Mouse (Mus musculus) liver, postnatal 0 days (tissue): ENCODE results near the gene Dpyd. TPM values are rescaled to one million over a fixed set of nuclear protein-coding genes. Genes with fewer than 3 reads are reported as not detected.

Source experiments
- ATAC-seq: fragments of 200-750 bp; cut with Nextera tagmentation; 2 replicates; pipeline ENCODE4 v1.8.0; 2017; ENCODE audit warnings: mild to moderate bottlenecking, moderate library complexity
- DNase-seq: peaks from one replicate; pipeline ENCODE4 v3.0.0-alpha.2; 2016
- H3K27ac ChIP-seq: fragments of 300-500 bp; sonication (generic); 2 replicates; pipeline ENCODE4 v1.5.1; 2014; ENCODE audit warnings: antibody characterized with exemption, moderate library complexity, mild to moderate bottlenecking, low read depth
- H3K27me3 ChIP-seq: fragments of 300-500 bp; sonication (generic); 2 replicates; pipeline ENCODE4 v1.6.1; 2014; ENCODE audit warnings: low read length, control low read depth, mixed read lengths; ENCODE audit not compliant: insufficient read depth
- H3K36me3 ChIP-seq: fragments of 300-500 bp; sonication (generic); replicated peaks from 2 replicates; pipeline ENCODE4 v1.6.1; 2014; ENCODE audit warnings: mild to moderate bottlenecking, control low read depth, low read length, moderate library complexity, mixed read lengths; ENCODE audit not compliant: insufficient read depth
- H3K4me1 ChIP-seq: fragments of 300-500 bp; sonication (generic); 2 replicates; pipeline ENCODE4 v1.6.1; 2014; ENCODE audit warnings: antibody characterized with exemption, mild to moderate bottlenecking, control low read depth; ENCODE audit not compliant: insufficient read depth
- H3K4me2 ChIP-seq: fragments of 300-500 bp; sonication (generic); 2 replicates; pipeline ENCODE4 v1.6.1; 2014; ENCODE audit warnings: low read depth, mild to moderate bottlenecking, low read length, moderate library complexity, mixed read lengths
- H3K4me3 ChIP-seq: fragments of 300-500 bp; sonication (generic); 2 replicates; pipeline ENCODE4 v1.5.1; 2014; ENCODE audit warnings: low read depth, low read length
- H3K9ac ChIP-seq: fragments of 300-500 bp; sonication (generic); replicated peaks from 2 replicates; pipeline ENCODE4 v1.6.1; 2014; ENCODE audit warnings: mild to moderate bottlenecking, moderate library complexity
- H3K9me3 ChIP-seq: fragments of 300-500 bp; sonication (generic); 2 replicates; pipeline ENCODE4 v1.6.1; 2016; ENCODE audit warnings: mild to moderate bottlenecking, control low read depth, low read length, mixed read lengths
- CTCF ChIP-seq: sonication (generic); IDR thresholded peaks from 2 replicates; pipeline ENCODE4 v1.5.1; 2016; ENCODE audit warnings: antibody characterized with exemption, low read depth
- EP300 ChIP-seq: IDR thresholded peaks from 2 replicates; pipeline ENCODE4 v1.6.1; 2016; ENCODE audit warnings: antibody characterized with exemption, low read depth, mild to moderate bottlenecking
- WGBS: fragments of 180-500 bp; shearing (Covaris S2); extraction: QIAGEN DNeasy Blood & Tissue Kit; methylation state at CpG from one replicate; pipeline ENCODE4 v1.1.7; 2014; ENCODE audit not compliant: insufficient replicate concordance; 5-methylcytosine and 5-hydroxymethylcytosine counted together
- polyA plus RNA-seq: library from polyadenylated mRNA; unstranded; fragments of >200 nt; fragmentation: Nextera tagmentation; extraction: Ambion mirVana; gene quantifications from 2 replicates; pipeline ENCODE4 v1.2.1, GENCODE M21; 2015

The Dpyd gene
- polyA plus RNA-seq, 1 experiment from 2014 or later, result 38.5 TPM

- WGBS, result 69% methylated on average over 5 of the region's 5 CpGs
- no peaks in the 10 kb centered on the region for H3K9me3 ChIP-seq
- DNase-seq (no peak), ATAC-seq (no peak)
- no peak overlapping the region for H3K4me2 ChIP-seq
- no peaks in the 10 kb centered on the region for H3K4me1 ChIP-seq
- no peak overlapping the region for H3K9ac ChIP-seq
- H3K4me3 ChIP-seq, result no peak overlapping the region
- no peak overlapping the region for H3K27ac ChIP-seq
- H3K27me3 ChIP-seq, result no peaks in the 10 kb centered on the region
- TF ChIP-seq CTCF, result no peak
- no peaks in the 10 kb centered on the region for H3K36me3 ChIP-seq
Measured at GRCm38 (mm10) chr3:118663987-118664692, 102.2 kb downstream of the Dpyd start.

- Histone ChIP-seq H3K4me1 (no peaks in the 10 kb centered on the region), H3K27me3 (no peaks in the 10 kb centered on the region), H3K36me3 (no peaks in the 10 kb centered on the region), H3K27ac (no peak overlapping the region), H3K9ac (no peak overlapping the region), H3K4me2 (no peak overlapping the region), H3K4me3 (no peak overlapping the region), H3K9me3 (no peaks in the 10 kb centered on the region)
- WGBS, result 70% methylated on average over 10 of the region's 10 CpGs
- ATAC-seq (no peak), DNase-seq (no peak)
- no peak for TF ChIP-seq EP300
- TF ChIP-seq CTCF, result no peak
Measured at GRCm38 (mm10) chr3:118674121-118674745, 112.3 kb downstream of the Dpyd start.

GRCm38 (mm10) chr3:118675441-118675840 lies 113.5 kb downstream of the Dpyd start:
- Histone ChIP-seq H3K4me2 (no peak overlapping the region), H3K9ac (no peak overlapping the region), H3K4me1 (no peaks in the 10 kb centered on the region), H3K4me3 (no peak overlapping the region), H3K27me3 (no peaks in the 10 kb centered on the region), H3K27ac (no peak overlapping the region), H3K9me3 (no peaks in the 10 kb centered on the region), H3K36me3 (no peaks in the 10 kb centered on the region)
- ATAC-seq (no peak), DNase-seq (no peak)
- 38% methylated on average over 1 of the region's 1 CpGs for WGBS
- TF ChIP-seq EP300, result no peak
- TF ChIP-seq CTCF, result no peak

- Histone ChIP-seq H3K9ac (no peak overlapping the region), H3K27ac (no peak overlapping the region), H3K27me3 (no peaks in the 10 kb centered on the region), H3K9me3 (no peaks in the 10 kb centered on the region), H3K4me3 (no peak overlapping the region), H3K4me1 (no peaks in the 10 kb centered on the region), H3K4me2 (no peak overlapping the region), H3K36me3 (no peaks in the 10 kb centered on the region)
- ATAC-seq (no peak), DNase-seq (no peak)
- 65% methylated on average over 7 of the region's 7 CpGs for WGBS
- no peak for TF ChIP-seq CTCF
- TF ChIP-seq EP300, result no peak
Measured at GRCm38 (mm10) chr3:118676052-118676777, 114.3 kb downstream of the Dpyd start.

- H3K9me3 ChIP-seq, result no peaks in the 10 kb centered on the region
- ATAC-seq (no peak), DNase-seq (no peak)
- H3K36me3 ChIP-seq, result no peaks in the 10 kb centered on the region
- H3K27ac ChIP-seq, result no peak overlapping the region
- H3K4me3 ChIP-seq, result no peak overlapping the region
- 38% methylated on average over 4 of the region's 4 CpGs for WGBS
- TF ChIP-seq CTCF (peak; percentile 42), EP300 (no peak)
- H3K9ac ChIP-seq, result no peak overlapping the region
- no peak overlapping the region for H3K4me2 ChIP-seq
- no peaks in the 10 kb centered on the region for H3K4me1 ChIP-seq
- no peaks in the 10 kb centered on the region for H3K27me3 ChIP-seq
Measured at GRCm38 (mm10) chr3:118680803-118681202, 118.9 kb downstream of the Dpyd start.

- Histone ChIP-seq H3K4me3 (no peak overlapping the region), H3K9me3 (no peaks in the 10 kb centered on the region), H3K4me2 (no peak overlapping the region), H3K27ac (no peak overlapping the region), H3K36me3 (no peaks in the 10 kb centered on the region), H3K27me3 (no peaks in the 10 kb centered on the region), H3K9ac (no peak overlapping the region), H3K4me1 (no peaks in the 10 kb centered on the region)
- TF ChIP-seq CTCF (no peak), EP300 (no peak)
- DNase-seq, result no peak
- 76% methylated on average over 3 of the region's 3 CpGs for WGBS
- ATAC-seq, result no peak
Measured at GRCm38 (mm10) chr3:118750269-118750668, 188.3 kb downstream of the Dpyd start.
